Mouse (Mus musculus): Measurements from ENCODE around the gene Shtn1. TPM values are rescaled to one million over a fixed set of nuclear protein-coding genes. Genes with fewer than 3 reads are reported as not detected.

Shtn1 gene
- total RNA-seq, 4 experiments from 2014 or later = 0.56 to 0.94 (median 0.65) TPM

- no peak for DNase-seq (ENCODE audit: low spot score in 2 of 2)
These were observed 23.0 kb downstream of the Shtn1 start for GRCm38 (mm10) chr19:59052783-59053490.

- DNase-seq (ENCODE audit: low spot score in 2 of 2) = no peak
These were observed 23.8 kb downstream of the Shtn1 start for GRCm38 (mm10) chr19:59052053-59052452.

GRCm38 (mm10) chr19:59051622-59052021 lies 24.3 kb downstream of the Shtn1 start:
- no peak for DNase-seq (ENCODE audit: low spot score in 2 of 2)

GRCm38 (mm10) chr19:59048852-59049251 lies 27.0 kb downstream of the Shtn1 start:
- DNase-seq (ENCODE audit: low spot score in 2 of 2) = no peak

- no peak for DNase-seq (ENCODE audit: low spot score in 2 of 2)
These were observed 28.4 kb downstream of the Shtn1 start for GRCm38 (mm10) chr19:59047511-59047910.

GRCm38 (mm10) chr19:59041086-59041485 lies 34.8 kb downstream of the Shtn1 start:
- DNase-seq (ENCODE audit: low spot score in 2 of 2) = no peak

- no peak for DNase-seq (ENCODE audit: low spot score in 2 of 2)
These were observed 37.1 kb downstream of the Shtn1 start for GRCm38 (mm10) chr19:59038793-59039192.

GRCm38 (mm10) chr19:59036811-59037210 lies 39.1 kb downstream of the Shtn1 start:
- no peak for DNase-seq (ENCODE audit: low spot score in 2 of 2)

- no peak for DNase-seq (ENCODE audit: low spot score in 2 of 2)
These were observed 42.7 kb downstream of the Shtn1 start for GRCm38 (mm10) chr19:59033241-59033640.

GRCm38 (mm10) chr19:59030221-59030620 lies 45.7 kb downstream of the Shtn1 start:
- DNase-seq (ENCODE audit: low spot score in 2 of 2) = no peak

GRCm38 (mm10) chr19:59029011-59029410 lies 46.9 kb downstream of the Shtn1 start:
- DNase-seq (ENCODE audit: low spot score in 2 of 2) = no peak

GRCm38 (mm10) chr19:59028130-59028529 lies 47.8 kb downstream of the Shtn1 start:
- DNase-seq (ENCODE audit: low spot score in 2 of 2) = no peak

- DNase-seq (ENCODE audit: low spot score in 2 of 2) = no peak
These were observed 52.0 kb downstream of the Shtn1 start for GRCm38 (mm10) chr19:59023876-59024275.

- DNase-seq (ENCODE audit: low spot score in 2 of 2) = no peak
These were observed 54.3 kb downstream of the Shtn1 start for GRCm38 (mm10) chr19:59021644-59022043.

- DNase-seq (ENCODE audit: low spot score in 2 of 2) = no peak
These were observed 65.1 kb downstream of the Shtn1 start for GRCm38 (mm10) chr19:59010802-59011201.

- no peak for DNase-seq (ENCODE audit: low spot score in 2 of 2)
These were observed 69.1 kb downstream of the Shtn1 start for GRCm38 (mm10) chr19:59006577-59007340.

- DNase-seq (ENCODE audit: low spot score in 2 of 2) = no peak
These were observed 73.1 kb downstream of the Shtn1 start for GRCm38 (mm10) chr19:59002827-59003226.

- DNase-seq (ENCODE audit: low spot score in 2 of 2) = no peak
These were observed 94.3 kb downstream of the Shtn1 start for GRCm38 (mm10) chr19:58981571-58981970.

GRCm38 (mm10) chr19:58980056-58980440 lies 95.9 kb downstream of the Shtn1 start:
- no peak for DNase-seq (ENCODE audit: low spot score in 2 of 2)

- DNase-seq (ENCODE audit: low spot score in 2 of 2) = peak in 1 of 2 experiments; percentile 16
These were observed 96.4 kb downstream of the Shtn1 start for GRCm38 (mm10) chr19:58979436-58980055.

GRCm38 (mm10) chr19:58978401-58979171 lies 97.3 kb downstream of the Shtn1 start:
- DNase-seq (ENCODE audit: low spot score in 2 of 2) = peak in 1 of 2 experiments; percentile 6

All from gastrocnemius, adult 8-10 months (tissue).